Mouse (Mus musculus): ENCODE data around the gene Lta. TPM values are rescaled to one million over a fixed set of nuclear protein-coding genes. Genes with fewer than 3 reads are reported as not detected.
A peak's percentile ranks its signal among the peaks of the same experiment; 100 is the strongest.

Gene Lta
- total and polyA plus RNA-seq, 3 experiments = 0.24 TPM; not detected in 2

DNA sequence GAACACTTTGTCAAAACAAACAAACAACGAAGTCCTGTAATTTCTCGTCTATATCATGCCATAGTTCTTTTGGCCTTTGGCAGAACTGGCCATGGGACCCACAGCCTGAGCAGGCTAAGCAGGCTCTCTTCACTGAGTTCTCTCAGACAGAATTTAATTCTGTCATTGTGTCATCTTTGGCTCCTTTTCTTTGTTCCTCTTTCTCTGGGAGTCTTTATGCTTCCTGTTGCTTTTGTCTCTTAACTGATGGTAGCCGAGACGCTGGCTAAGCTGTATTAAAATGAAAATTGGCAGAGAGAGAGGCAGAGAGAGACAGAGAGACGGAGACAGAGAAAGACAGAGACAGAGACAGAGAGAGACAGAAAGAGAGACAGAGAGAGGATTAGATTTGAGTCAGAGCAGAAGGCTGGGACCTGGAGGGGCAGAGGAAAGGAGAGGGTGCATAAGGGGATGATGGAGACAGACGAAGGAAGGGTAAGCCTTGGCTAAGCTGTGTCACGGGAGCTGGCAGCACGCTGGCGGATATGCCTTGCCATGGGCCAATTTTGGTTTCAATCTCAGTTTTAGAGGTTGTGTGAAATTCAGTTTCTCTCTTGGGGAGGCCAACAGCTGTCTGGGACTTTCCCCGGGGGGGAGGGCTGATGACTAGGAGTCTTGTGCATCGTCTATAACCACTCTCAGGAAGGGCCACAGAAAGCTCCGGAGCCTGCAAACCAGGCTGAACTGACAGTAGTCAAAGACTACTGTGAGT is 4.8 kb upstream of the Lta start (continued):
- TF ChIP-seq UBTF (IDR thresholded peaks at IDR 0.05; ENCODE audit: borderline replicate concordance, insufficient read depth, low read depth, low read length) = no peak
- TF ChIP-seq USF2 (IDR thresholded peaks at IDR 0.05; ENCODE audit: borderline replicate concordance in 1 of 2, insufficient read depth in 1 of 2, low read depth in 1 of 2, low read length in 2 of 2) = no peak
- TF ChIP-seq POLR2AphosphoS2 (IDR thresholded peaks at IDR 0.05; ENCODE audit: low read length) = no peak
- TF ChIP-seq MXI1 (IDR thresholded peaks at IDR 0.05; ENCODE audit: low read depth, low read length) = no peak; the same call in 1 of the 2 replicates
- no peak for TF ChIP-seq RAD21 (IDR thresholded peaks at IDR 0.05; ENCODE audit: low read depth, low read length)
- TF ChIP-seq TBP (IDR thresholded peaks at IDR 0.05; ENCODE audit: low read depth, low read length) = peak; percentile 54; the same call in 1 of the 2 replicates
- no peak for TF ChIP-seq MEF2A (IDR thresholded peaks at IDR 0.05; ENCODE audit: extremely low read depth, insufficient replicate concordance, low read depth, low read length, poor library complexity, severe bottlenecking)
- no peak for TF ChIP-seq GABPA (IDR thresholded peaks at IDR 0.05; ENCODE audit: low read depth, low read length)
- TF ChIP-seq MYB (IDR thresholded peaks at IDR 0.05; ENCODE audit: low read depth, low read length) = no peak
- TF ChIP-seq NRF1 (IDR thresholded peaks at IDR 0.05; ENCODE audit: insufficient read depth, low read depth, low read length, poor library complexity, severe bottlenecking) = no peak
- TF ChIP-seq TAL1 (IDR thresholded peaks at IDR 0.05; ENCODE audit: low read length) = no peak
- no peak for TF ChIP-seq NELFE (IDR thresholded peaks at IDR 0.05; ENCODE audit: low read depth, low read length)
- no peak for TF ChIP-seq JUND (IDR thresholded peaks at IDR 0.05; ENCODE audit: low read depth, low read length)
- no peak for TF ChIP-seq MYC (IDR thresholded peaks at IDR 0.05; ENCODE audit: low read depth, low read length)
- no peak for TF ChIP-seq KAT2A (conservative IDR thresholded peaks at IDR 0.05; ENCODE audit: low read depth, low read length)

DNA sequence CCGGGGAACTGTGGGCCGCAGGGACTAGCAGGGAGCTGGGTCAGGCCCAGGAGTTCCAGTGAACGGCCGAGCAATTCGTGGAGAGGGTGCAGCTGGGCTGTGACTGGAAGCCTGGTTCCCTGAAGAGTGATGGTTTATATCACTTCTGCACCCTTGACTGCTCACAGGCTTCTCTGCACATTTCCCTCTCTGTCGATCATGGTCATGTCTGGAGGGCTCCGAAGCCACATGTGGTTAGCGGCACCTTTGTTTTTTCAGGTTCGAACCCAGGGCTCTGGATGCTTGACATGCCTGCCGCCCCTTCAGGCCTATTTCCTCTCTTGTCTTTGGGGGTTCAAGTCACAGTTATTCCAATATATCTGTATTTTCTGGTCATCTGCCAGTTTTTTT is 224 bp upstream of the Lta start:
- Histone ChIP-seq H3K9ac (ENCODE audit: control insufficient read depth, low read depth, low read length, poor library complexity, severe bottlenecking) (no peak overlapping the region), H3K36me3 (ENCODE audit: control insufficient read depth in 1 of 2, insufficient read depth in 2 of 2, low read length in 2 of 2) (peaks cover 0 to 13% of the 10 kb centered on the region in 2 experiments; a peak in 2 of 4 replicates), H3K27ac (ENCODE audit: control insufficient read depth, low read depth, low read length) (no peak overlapping the region), H3K4me3 (ENCODE audit: control insufficient read depth in 1 of 2, insufficient read depth in 1 of 2, low read depth in 2 of 2, low read length in 2 of 2) (no peak overlapping the region), H3K4me1 (ENCODE audit: control insufficient read depth in 1 of 2, insufficient read depth in 2 of 2, low read length in 2 of 2) (peaks cover 10 to 25% of the 10 kb centered on the region in 2 experiments), H3K27me3 (ENCODE audit: control insufficient read depth in 1 of 2, insufficient read depth in 2 of 2, low read length in 2 of 2) (no peaks in the 10 kb centered on the region), H3K79me2 (ENCODE audit: control insufficient read depth, insufficient read depth, low read length, poor library complexity) (no peaks in the 10 kb centered on the region; the same call in 1 of the 2 replicates), H3K9me3 (replicated peaks; ENCODE audit: insufficient read depth, low read length) (no peaks in the 10 kb centered on the region)
- DNase-seq (ENCODE audit: low read depth, low spot score) = no peak
- no peak for TF ChIP-seq ETS1 (IDR thresholded peaks at IDR 0.05; ENCODE audit: low read depth, low read length)
- TF ChIP-seq MYB (IDR thresholded peaks at IDR 0.05; ENCODE audit: low read depth, low read length) = no peak
- TF ChIP-seq CHD2 (IDR thresholded peaks at IDR 0.05; ENCODE audit: low read length) = no peak
- no peak for TF ChIP-seq USF1 (IDR thresholded peaks at IDR 0.05; ENCODE audit: low read depth, low read length)
- no peak for TF ChIP-seq USF2 (IDR thresholded peaks at IDR 0.05; ENCODE audit: borderline replicate concordance in 1 of 2, insufficient read depth in 1 of 2, low read depth in 1 of 2, low read length in 2 of 2)
- no peak for TF ChIP-seq POLR2AphosphoS5 (IDR thresholded peaks at IDR 0.05; ENCODE audit: borderline replicate concordance, low read depth, low read length)
- no peak for TF ChIP-seq ZKSCAN1 (IDR thresholded peaks at IDR 0.05; ENCODE audit: low read depth, low read length)
- TF ChIP-seq ELF1 (IDR thresholded peaks at IDR 0.05; ENCODE audit: low read depth, low read length) = no peak
- no peak for TF ChIP-seq GABPA (IDR thresholded peaks at IDR 0.05; ENCODE audit: low read depth, low read length)
